Mouse (Mus musculus) stomach, postnatal 0 days (tissue): ENCODE measurements around the gene Klhl11. TPM values are rescaled to one million over a fixed set of nuclear protein-coding genes. Genes with fewer than 3 reads are reported as not detected.
A peak's percentile ranks its signal among the peaks of the same experiment; 100 is the strongest.

Source experiments
- ATAC-seq: fragments of 200-750 bp; cut with Nextera tagmentation; 2 replicates; pipeline ENCODE4 v1.8.0; 2017; ENCODE audit not compliant: low FRiP score, low TSS enrichment
- DNase-seq: peaks from one replicate; pipeline ENCODE4 v3.0.0-alpha.2; 2016; ENCODE audit warnings: low spot score
- H3K27ac ChIP-seq: fragments of 300-500 bp; sonication (generic); replicated peaks from 2 replicates; pipeline ENCODE4 v1.5.1; 2014; ENCODE audit warnings: mild to moderate bottlenecking, control low read depth
- H3K27me3 ChIP-seq: fragments of 300-500 bp; sonication (generic); 2 replicates; pipeline ENCODE4 v1.6.1; 2014; ENCODE audit warnings: low read length; ENCODE audit not compliant: control insufficient read depth, insufficient read depth
- H3K36me3 ChIP-seq: fragments of 300-500 bp; sonication (generic); 2 replicates; pipeline ENCODE4 v1.6.1; 2014; ENCODE audit warnings: low read length, mixed read lengths; ENCODE audit not compliant: control insufficient read depth, insufficient read depth
- H3K4me1 ChIP-seq: fragments of 300-500 bp; sonication (generic); replicated peaks from 2 replicates; pipeline ENCODE4 v1.6.1; 2014; ENCODE audit warnings: antibody characterized with exemption; ENCODE audit not compliant: control insufficient read depth, insufficient read depth
- H3K4me2 ChIP-seq: fragments of 300-500 bp; sonication (generic); replicated peaks from 2 replicates; pipeline ENCODE4 v1.6.1; 2014; ENCODE audit warnings: low read depth, mild to moderate bottlenecking, control low read depth, moderate library complexity
- H3K4me3 ChIP-seq: fragments of 300-500 bp; sonication (generic); 2 replicates; pipeline ENCODE4 v1.5.1; 2014; ENCODE audit warnings: low read depth, low read length, control low read depth
- H3K9ac ChIP-seq: fragments of 300-500 bp; sonication (generic); 2 replicates; pipeline ENCODE4 v1.6.1; 2014; ENCODE audit warnings: mild to moderate bottlenecking, low read length, control low read depth, mixed read lengths
- H3K9me3 ChIP-seq: fragments of 300-500 bp; sonication (generic); 2 replicates; pipeline ENCODE4 v1.6.1; 2016; ENCODE audit warnings: low read length; ENCODE audit not compliant: control insufficient read depth
- CTCF ChIP-seq: IDR thresholded peaks from 2 replicates; pipeline ENCODE4 v1.5.1; 2016; ENCODE audit warnings: antibody characterized with exemption, low read depth, mild to moderate bottlenecking, moderate library complexity
- EP300 ChIP-seq: optimal IDR thresholded peaks from 2 replicates; pipeline ENCODE3; 2016; ENCODE audit warnings: antibody characterized with exemption
- WGBS: fragments of 180-500 bp; shearing (Covaris S2); extraction: QIAGEN DNeasy Blood & Tissue Kit; methylation state at CpG from one replicate; pipeline ENCODE4 v1.1.7; 2014; 5-methylcytosine and 5-hydroxymethylcytosine counted together
- microRNA-seq: library from miRNA; unstranded; fragments of <30 nt; microRNA quantifications from one replicate; pipeline ENCODE4, GENCODE M21; 2016
- polyA plus RNA-seq: library from polyadenylated mRNA; unstranded; fragments of >200 nt; fragmentation: Nextera tagmentation; extraction: Ambion mirVana; gene quantifications from 2 replicates; pipeline ENCODE4 v1.2.1, GENCODE M21; 2015

The Klhl11 gene
- polyA plus RNA-seq, 1 experiment from 2014 or later: 3.3 TPM

DNA sequence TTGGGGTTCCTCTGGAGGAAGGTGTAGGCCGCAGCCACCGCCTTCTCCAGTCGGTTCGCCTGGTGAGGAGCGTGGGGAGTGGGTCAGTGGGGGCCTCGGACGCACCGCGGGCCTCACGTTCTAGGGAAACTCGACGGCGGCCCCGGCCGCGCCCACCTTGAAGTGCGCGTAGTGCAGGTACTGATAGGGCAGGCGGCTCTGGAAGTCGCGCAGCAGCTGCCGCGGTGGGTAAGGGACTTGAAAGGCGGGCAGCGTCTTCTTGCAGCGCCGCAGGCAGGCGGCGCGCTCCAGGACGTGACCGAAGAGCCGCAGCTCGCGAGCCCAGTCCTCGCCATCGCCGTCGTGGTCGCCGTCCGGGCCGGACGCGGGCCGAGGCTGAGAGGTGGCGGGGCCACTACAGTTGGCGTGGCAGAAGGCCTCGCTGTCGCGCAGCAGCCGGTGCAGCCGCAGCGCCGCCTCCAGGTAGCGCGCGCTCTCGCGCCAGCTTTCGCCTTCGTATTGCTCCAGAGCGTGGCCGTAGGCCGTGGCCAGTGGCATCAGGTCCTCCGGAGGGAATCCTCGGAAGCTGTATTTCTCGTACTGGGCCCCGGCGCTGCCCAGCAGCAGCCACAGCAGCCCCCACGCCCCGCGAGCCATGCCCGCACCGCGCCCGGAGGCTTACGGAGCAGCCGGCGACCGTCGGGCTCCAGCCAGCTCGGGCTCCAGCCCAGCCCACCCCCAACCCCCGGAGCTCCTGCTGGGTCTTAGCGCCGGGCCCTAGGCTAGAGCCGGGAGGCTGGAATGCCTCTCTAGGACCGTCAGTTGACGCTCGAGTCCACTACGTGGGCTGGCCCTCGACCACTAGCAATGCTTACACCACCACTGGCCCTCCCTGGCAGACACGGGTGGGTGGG is 58.3 kb downstream of the Klhl11 start, which contains the start of gene P3h4:
P3h4 (minus strand) TSS at position 816 of the 893 bp plus-strand sequence.
- DNase-seq (peak; percentile 91), ATAC-seq (peak; percentile 90)
- peak within 1 kb of the TSS; percentile 71 for H3K4me3 ChIP-seq
- TF ChIP-seq EP300 (no peak), CTCF (peak; percentile 81)
- peak within 1 kb of the TSS; percentile 79 for H3K4me2 ChIP-seq
- H3K9ac ChIP-seq: peak within 1 kb of the TSS; percentile 83
- H3K27me3 ChIP-seq: no peaks in the 10 kb centered on the region
- H3K27ac ChIP-seq: peak within 1 kb of the TSS; percentile 94
- peaks cover 7% of the 10 kb centered on the region; the same call in 1 of the 2 replicates for H3K4me1 ChIP-seq
- H3K36me3 ChIP-seq: no peaks in the 10 kb centered on the region
- 1% methylated on average over 86 of the region's 93 CpGs for WGBS
- no peaks in the 10 kb centered on the region for H3K9me3 ChIP-seq

DNA sequence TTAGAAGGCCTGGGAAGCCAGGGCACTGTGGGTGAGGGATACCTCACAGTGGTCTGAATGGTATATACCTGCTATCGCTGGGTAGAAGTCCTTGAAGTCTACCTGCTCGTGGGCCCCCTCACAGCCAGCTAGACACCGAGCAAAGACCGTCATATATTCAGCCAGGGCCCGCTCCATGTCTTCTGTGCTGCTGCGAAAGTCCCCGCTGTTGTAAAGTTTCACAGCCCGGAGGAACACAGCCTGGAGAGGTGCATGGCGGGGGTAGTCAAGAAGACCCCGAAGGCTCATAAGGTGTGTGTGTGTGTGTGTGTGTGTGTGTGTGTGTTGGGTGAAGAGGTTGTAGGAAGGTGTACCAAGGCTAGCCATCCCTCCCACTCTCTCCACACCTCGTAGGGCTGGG is 59.0 kb downstream of the Klhl11 start:
- H3K4me3 ChIP-seq: peak overlapping the region; percentile 71
- no peaks in the 10 kb centered on the region; the same call in 1 of the 2 replicates for H3K36me3 ChIP-seq
- H3K4me1 ChIP-seq: peaks cover 7% of the 10 kb centered on the region; the same call in 1 of the 2 replicates
- H3K9me3 ChIP-seq: no peaks in the 10 kb centered on the region
- H3K27ac ChIP-seq: peak overlapping the region; percentile 94
- DNase-seq (no peak), ATAC-seq (no peak)
- H3K4me2 ChIP-seq: peak overlapping the region; percentile 79
- H3K27me3 ChIP-seq: no peaks in the 10 kb centered on the region
- no peak for TF ChIP-seq CTCF
- no peak for TF ChIP-seq EP300
- peak overlapping the region; percentile 83 for H3K9ac ChIP-seq
- WGBS: 59% methylated on average over 11 of the region's 11 CpGs

Small RNA genes lying within 50 kb of the gene (microRNA-seq; reads per million reads assigned to microRNA genes)
- gene Gm27374: not detected
- not detected for gene Mir7116

Other genes starting within 250 kb of the Klhl11 start
- 2.1 and 4.0 TPM in 2 replicates for gene Krt16, start 223.8 kb downstream of the Klhl11 start, polyA plus RNA-seq
- gene Krt17, start 211.7 kb downstream of the Klhl11 start, polyA plus RNA-seq: 46.4 and 63.4 TPM in 2 replicates
- 0.10 and 0.12 TPM in 2 replicates for gene Krt42, start 202.9 kb downstream of the Klhl11 start, polyA plus RNA-seq
- 1,487 and 1,495 TPM in 2 replicates for gene Eif1, start 152.9 kb downstream of the Klhl11 start, polyA plus RNA-seq
- 52.0 and 84.7 TPM in 2 replicates for gene Gast, start 138.3 kb downstream of the Klhl11 start, polyA plus RNA-seq
- 7.9 and 10.1 TPM in 2 replicates for gene Hap1, start 116.6 kb downstream of the Klhl11 start, polyA plus RNA-seq
- 234 and 259 TPM in 2 replicates for gene Jup, start 75.0 kb downstream of the Klhl11 start, polyA plus RNA-seq
- gene P3h4, start 57.9 kb downstream of the Klhl11 start, polyA plus RNA-seq: 40.6 and 43.2 TPM in 2 replicates
- gene Fkbp10, start 57.0 kb downstream of the Klhl11 start, polyA plus RNA-seq: 59.5 and 62.1 TPM in 2 replicates
- gene Nt5c3b, start 30.9 kb downstream of the Klhl11 start, polyA plus RNA-seq: 69.6 and 70.7 TPM in 2 replicates
- gene Klhl10, start 30.8 kb downstream of the Klhl11 start, polyA plus RNA-seq: 0.16 and 0.22 TPM in 2 replicates
- 70.3 and 70.6 TPM in 2 replicates for gene Acly, start 55.3 kb upstream of the Klhl11 start, polyA plus RNA-seq
- gene Ttc25, start 72.9 kb upstream of the Klhl11 start, polyA plus RNA-seq: 0.17 and 0.33 TPM in 2 replicates
- 23.5 and 25.7 TPM in 2 replicates for gene Cnp, start 102.2 kb upstream of the Klhl11 start, polyA plus RNA-seq
- gene Nkiras2, start 146.5 kb upstream of the Klhl11 start, polyA plus RNA-seq: 59.0 and 63.1 TPM in 2 replicates
- gene Dnajc7, start 147.4 kb upstream of the Klhl11 start, polyA plus RNA-seq: 91.9 and 96.1 TPM in 2 replicates
- 0.18 and 0.34 TPM in 2 replicates for gene Zfp385c, start 219.7 kb upstream of the Klhl11 start, polyA plus RNA-seq
- gene Dhx58, start 231.5 kb upstream of the Klhl11 start, polyA plus RNA-seq: 2.6 and 2.9 TPM in 2 replicates
- 24.6 and 27.2 TPM in 2 replicates for gene Kat2a, start 239.7 kb upstream of the Klhl11 start, polyA plus RNA-seq
- 0.13 and 0.22 TPM in 2 replicates for gene Hspb9, start 241.1 kb upstream of the Klhl11 start, polyA plus RNA-seq